Mouse (Mus musculus) heart, embryonic 15.5 days (tissue): Measurements from ENCODE around the gene Suox. TPM values are rescaled to one million over a fixed set of nuclear protein-coding genes. Genes with fewer than 3 reads are reported as not detected.
"Not testable (repeated sequence)": the region's sequence is repeated elsewhere in the genome, so short reads cannot be mapped to it uniquely, and the experiment has no call there.

Source experiments
- ATAC-seq: fragments of 200-750 bp; cut with Nextera tagmentation; replicated peaks from 2 replicates; pipeline ENCODE4 v1.8.0; 2017; ENCODE audit warnings: low read depth, moderate TSS enrichment; ENCODE audit not compliant: insufficient number of reproducible peaks, insufficient read depth, low FRiP score
- H3K27ac ChIP-seq: fragments of 300-500 bp; sonication (generic); 2 replicates; pipeline ENCODE4 v1.5.1; 2015; ENCODE audit warnings: mild to moderate bottlenecking, inconsistent platforms
- H3K27me3 ChIP-seq: fragments of 300-500 bp; sonication (generic); 2 replicates; pipeline ENCODE4 v1.6.1; 2015; ENCODE audit warnings: inconsistent platforms
- H3K36me3 ChIP-seq: fragments of 300-500 bp; sonication (generic); 2 replicates; pipeline ENCODE4 v1.6.1; 2015; ENCODE audit warnings: mild to moderate bottlenecking, inconsistent platforms
- H3K4me1 ChIP-seq: fragments of 300-500 bp; sonication (generic); replicated peaks from 2 replicates; pipeline ENCODE4 v1.6.1; 2015; ENCODE audit warnings: inconsistent platforms
- H3K4me2 ChIP-seq: fragments of 300-500 bp; sonication (generic); 2 replicates; pipeline ENCODE4 v1.6.1; 2015; ENCODE audit warnings: inconsistent platforms, mild to moderate bottlenecking, moderate library complexity
- H3K4me3 ChIP-seq: fragments of 300-500 bp; sonication (generic); 2 replicates; pipeline ENCODE4 v1.5.1; 2015; ENCODE audit warnings: mild to moderate bottlenecking, inconsistent platforms
- H3K9ac ChIP-seq: fragments of 300-500 bp; sonication (generic); 2 replicates; pipeline ENCODE4 v1.6.1; 2015; ENCODE audit warnings: mild to moderate bottlenecking, inconsistent platforms
- H3K9me3 ChIP-seq: fragments of 300-500 bp; sonication (generic); replicated peaks from 2 replicates; pipeline ENCODE4 v1.6.1; 2016; ENCODE audit warnings: inconsistent platforms
- WGBS: fragments of 180-500 bp; shearing (Covaris S2); methylation state at CpG from one replicate; pipeline ENCODE4 v1.1.7; 2015; ENCODE audit warnings: mixed read lengths; 5-methylcytosine and 5-hydroxymethylcytosine counted together
- polyA plus RNA-seq: library from polyadenylated mRNA; unstranded; fragments of >200 nt; fragmentation: Nextera tagmentation; extraction: Ambion mirVana; gene quantifications from 2 replicates; pipeline ENCODE4 v1.2.1, GENCODE M21; 2015

Gene Suox
- 11.1 and 14.4 TPM in 2 replicates for polyA plus RNA-seq

DNA sequence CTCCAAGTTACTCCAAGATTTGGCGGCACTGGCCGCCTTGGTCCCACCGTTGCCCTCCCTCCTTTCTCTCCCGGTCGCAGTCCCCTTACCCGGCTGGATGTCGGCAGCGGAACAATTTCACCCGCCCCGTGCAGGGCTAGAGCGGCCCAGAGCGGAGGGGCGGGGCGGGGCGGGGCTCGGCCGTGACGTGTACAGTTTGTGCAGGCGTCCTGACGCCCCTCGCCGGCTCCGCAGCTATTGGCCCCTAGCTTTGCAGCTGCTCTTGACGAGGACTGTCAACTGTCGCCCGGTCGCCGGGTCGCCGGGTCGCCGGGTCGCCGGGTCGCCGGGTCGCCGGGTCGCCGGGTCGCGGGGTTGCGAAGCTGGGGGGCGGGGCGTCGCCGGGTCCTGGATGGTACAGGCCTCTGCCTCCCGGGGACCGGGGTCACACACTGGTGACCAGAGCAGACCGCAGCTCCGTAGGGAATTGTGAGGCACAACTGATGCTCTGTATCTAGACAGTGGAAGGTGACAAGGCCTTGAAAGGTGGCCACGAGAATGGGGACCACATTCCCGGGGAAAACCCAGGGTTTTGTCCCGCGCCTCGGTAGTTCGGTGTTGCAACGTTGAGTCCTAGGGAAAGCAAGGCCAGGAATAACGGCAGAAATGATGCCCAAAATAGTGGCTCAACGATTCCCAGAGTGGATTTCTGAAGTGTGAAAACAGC lies at the start of gene Suox:
Gene Suox, minus strand, starts transcription at position 311 of the 706 bp plus-strand sequence.
- ATAC-seq = peak; percentile 93

DNA sequence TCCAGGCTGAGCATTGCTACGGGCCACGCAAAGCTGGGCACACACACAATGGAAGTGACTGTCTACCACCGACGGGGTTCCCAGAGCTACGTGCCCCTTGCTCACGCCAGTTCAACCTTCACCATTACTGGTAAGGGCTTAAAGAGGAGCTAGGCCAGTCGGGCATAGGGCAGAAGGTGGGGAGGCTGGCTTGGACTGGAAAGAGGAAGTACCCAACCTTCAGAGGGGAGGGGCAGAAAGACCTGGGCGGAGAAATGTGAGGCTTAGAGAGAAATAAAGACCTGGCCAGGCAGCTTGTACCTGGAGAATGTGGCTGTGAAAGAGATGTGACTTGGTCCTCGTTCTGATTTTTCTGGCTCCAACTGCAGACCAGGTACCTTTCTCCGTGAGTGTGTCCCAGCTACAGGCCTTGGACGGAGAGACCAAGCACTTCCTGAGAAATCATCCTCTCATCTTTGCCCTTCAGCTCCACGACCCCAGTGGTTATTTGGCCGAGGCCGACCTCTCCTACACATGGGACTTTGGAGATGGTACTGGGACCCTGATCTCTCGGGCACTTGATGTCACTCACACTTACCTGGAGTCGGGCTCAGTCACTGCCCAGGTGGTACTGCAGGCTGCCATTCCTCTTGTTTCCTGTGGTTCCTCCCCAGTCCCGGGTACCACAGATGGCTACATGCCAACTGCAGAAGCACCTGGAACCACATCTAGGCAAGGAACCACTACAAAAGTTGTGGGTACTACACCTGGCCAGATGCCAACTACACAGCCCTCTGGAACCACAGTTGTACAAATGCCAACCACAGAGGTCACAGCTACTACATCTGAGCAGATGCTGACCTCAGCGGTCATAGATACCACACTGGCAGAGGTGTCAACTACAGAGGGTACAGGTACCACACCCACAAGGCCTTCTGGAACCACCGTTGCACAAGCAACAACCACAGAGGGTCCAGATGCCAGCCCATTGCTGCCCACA lies 42.0 kb upstream of the Suox start:
- 79% methylated on average over 19 of the region's 19 CpGs for WGBS

More for the DNA sequence above, at the start of gene Suox:
- H3K36me3 ChIP-seq = no peaks in the 10 kb centered on the region
- peak within 1 kb of the TSS; percentile 86 for H3K4me2 ChIP-seq
- peak within 1 kb of the TSS; percentile 58 for H3K9ac ChIP-seq
- peaks cover 13% of the 10 kb centered on the region for H3K4me1 ChIP-seq
- H3K9me3 ChIP-seq = no peaks in the 10 kb centered on the region
- WGBS = under 1% methylated on average over 56 of the region's 60 CpGs
- no peaks in the 10 kb centered on the region for H3K27me3 ChIP-seq
- peak within 1 kb of the TSS; percentile 49 for H3K27ac ChIP-seq
- peak within 1 kb of the TSS; percentile 70 for H3K4me3 ChIP-seq

GRCm38 (mm10) chr10:128711318-128711717 lies 37.4 kb upstream of the Suox start:
- H3K9me3 ChIP-seq, H3K27me3 ChIP-seq, H3K4me1 ChIP-seq, H3K4me3 ChIP-seq, H3K36me3 ChIP-seq, H3K9ac ChIP-seq, H3K4me2 ChIP-seq, ATAC-seq, H3K27ac ChIP-seq: not testable (repeated sequence)
- WGBS = 87% methylated on average over 7 of the region's 7 CpGs

More for the DNA sequence above, 42.0 kb upstream of the Suox start:
- no peaks in the 10 kb centered on the region for H3K36me3 ChIP-seq
- no peaks in the 10 kb centered on the region for H3K4me1 ChIP-seq
- no peak overlapping the region for H3K27ac ChIP-seq
- ATAC-seq = 0 out of 2 replicates have a peak, but pooled peaks have one; percentile 47
- H3K9me3 ChIP-seq = no peaks in the 10 kb centered on the region
- H3K9ac ChIP-seq = no peak overlapping the region
- no peak overlapping the region for H3K4me2 ChIP-seq
- no peak overlapping the region for H3K4me3 ChIP-seq
- no peaks in the 10 kb centered on the region for H3K27me3 ChIP-seq

DNA sequence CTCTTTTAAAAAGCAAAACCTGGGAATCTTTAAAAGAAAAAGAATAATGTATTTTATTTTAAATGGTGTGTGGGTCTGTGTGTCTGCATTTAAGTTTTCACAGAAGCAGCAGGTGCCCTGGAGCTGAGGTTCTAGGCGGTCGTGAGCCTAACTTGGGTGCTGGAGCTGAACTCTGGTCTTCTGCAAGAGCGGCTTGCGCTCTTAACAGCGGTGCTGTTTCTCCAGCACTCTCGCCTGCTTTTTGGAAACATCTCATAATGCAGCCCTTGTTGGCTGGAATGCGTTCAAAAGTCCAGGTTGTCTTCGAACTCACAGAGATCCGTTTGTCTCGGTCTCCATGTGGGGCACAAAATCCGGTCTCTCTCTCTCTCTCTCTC lies 31.4 kb upstream of the Suox start:
- Histone ChIP-seq H3K4me1 (peaks cover 25% of the 10 kb centered on the region), H3K9ac (peak overlapping the region; percentile 66), H3K9me3 (no peaks in the 10 kb centered on the region), H3K27ac (peak overlapping the region; percentile 61), H3K27me3 (no peaks in the 10 kb centered on the region), H3K4me3 (peak overlapping the region; percentile 81), H3K36me3 (peaks cover 16% of the 10 kb centered on the region), H3K4me2 (peak overlapping the region; percentile 74)
- ATAC-seq = no peak
- 12% methylated on average over 11 of the region's 11 CpGs for WGBS

DNA sequence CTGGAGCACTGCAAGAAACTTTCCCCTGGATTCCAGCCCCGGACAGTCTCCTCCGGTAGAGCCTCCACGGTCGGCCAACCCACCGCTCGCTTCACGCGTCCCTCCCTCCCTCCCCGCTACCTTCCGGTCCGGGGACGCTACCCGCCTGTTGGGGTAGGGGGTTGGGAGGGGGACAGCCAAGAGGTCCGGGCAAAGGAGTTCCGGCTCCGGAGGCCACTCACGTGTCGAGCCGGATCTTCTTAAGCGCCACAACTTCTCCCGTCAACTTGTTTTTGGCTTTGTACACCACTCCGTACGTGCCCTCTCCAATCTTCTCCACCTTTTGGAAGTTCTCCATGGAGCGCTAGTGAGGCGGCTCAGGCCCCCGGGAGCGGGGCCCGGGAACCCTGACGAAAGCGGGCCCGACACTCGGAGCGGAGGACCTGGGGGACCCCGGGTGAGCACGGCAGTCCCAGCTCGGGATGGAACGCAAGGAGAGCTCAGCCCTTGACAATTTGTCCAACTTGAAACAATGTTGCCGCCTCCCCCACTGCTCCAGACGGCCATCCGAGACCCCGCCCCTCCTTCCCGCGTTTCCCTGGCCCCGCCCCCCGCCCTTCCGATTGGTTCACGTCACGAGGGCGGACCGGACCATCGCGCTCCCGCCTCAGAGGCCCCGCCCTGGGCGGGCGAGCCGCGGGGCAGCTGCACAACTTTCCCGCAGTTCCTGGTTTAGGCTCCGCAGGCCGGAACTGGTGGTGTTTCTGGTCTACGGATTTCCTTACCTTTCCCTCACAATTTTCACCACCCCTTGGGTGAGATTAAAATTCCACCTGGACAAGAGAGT lies 30.8 kb upstream of the Suox start, which contains the start of gene Cdk2:
Gene Cdk2, minus strand, starts transcription at position 541 of the 826 bp plus-strand sequence.
- under 1% methylated on average over 62 of the region's 62 CpGs for WGBS
- H3K27me3 ChIP-seq = no peaks in the 10 kb centered on the region
- peak within 1 kb of the TSS; percentile 81 for H3K9ac ChIP-seq
- H3K4me3 ChIP-seq = peak within 1 kb of the TSS; percentile 81
- ATAC-seq = peak; percentile 92
- H3K4me1 ChIP-seq = peaks cover 27% of the 10 kb centered on the region
- H3K9me3 ChIP-seq = no peaks in the 10 kb centered on the region
- peak within 1 kb of the TSS; percentile 98 for H3K27ac ChIP-seq
- peaks cover 16% of the 10 kb centered on the region for H3K36me3 ChIP-seq
- H3K4me2 ChIP-seq = peak within 1 kb of the TSS; percentile 74

- WGBS = 16% methylated on average over 4 of the region's 4 CpGs
- Histone ChIP-seq H3K27me3 (no peaks in the 10 kb centered on the region), H3K36me3 (peaks cover 22% of the 10 kb centered on the region), H3K27ac (peak within 1 kb of the TSS; percentile 98), H3K4me2 (peak within 1 kb of the TSS; percentile 74), H3K4me1 (peaks cover 35% of the 10 kb centered on the region), H3K9me3 (no peaks in the 10 kb centered on the region), H3K4me3 (peak within 1 kb of the TSS; percentile 81), H3K9ac (peak within 1 kb of the TSS; percentile 81)
- ATAC-seq = no peak
Observed at GRCm38 (mm10) chr10:128703895-128704294, 30.0 kb upstream of the Suox start, which contains the start of gene Pmel. Gene Pmel (plus strand): TSS chr10:128704195.

DNA sequence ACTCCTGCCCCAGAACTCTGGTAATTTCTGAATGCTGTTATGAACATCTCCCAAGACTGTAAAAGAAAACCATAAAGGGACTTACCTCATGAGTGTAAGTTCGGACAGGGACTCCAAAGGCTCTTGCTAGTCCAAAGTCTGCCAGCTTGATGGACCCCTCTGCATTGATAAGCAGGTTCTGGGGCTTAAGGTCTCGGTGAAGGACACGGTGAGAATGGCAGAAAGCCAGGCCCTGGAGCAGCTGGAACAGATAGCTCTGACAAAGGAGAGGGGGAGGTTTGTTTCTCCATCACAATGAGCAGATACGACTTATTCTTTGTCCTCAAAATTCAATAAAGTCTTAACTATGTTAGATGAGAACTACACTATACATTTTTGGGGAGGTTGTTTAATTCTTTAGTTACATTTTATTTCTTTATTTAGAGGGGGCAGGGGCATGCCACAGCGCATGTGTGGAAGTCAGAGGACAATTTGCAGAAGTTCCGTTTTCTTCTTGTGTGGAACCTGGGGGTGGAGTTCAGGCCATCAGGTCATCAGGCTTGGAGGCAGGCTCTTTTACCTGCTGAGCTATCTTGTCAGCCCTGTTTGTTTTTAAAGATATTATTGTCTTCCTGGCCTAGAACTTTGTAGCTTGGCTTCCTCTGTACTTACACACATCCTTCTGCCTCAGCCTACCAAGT lies 28.6 kb upstream of the Suox start:
- H3K4me2 ChIP-seq = 0 out of 2 replicates have a peak overlapping the region, but pooled peaks have one; percentile 8
- 46% methylated on average over 6 of the region's 6 CpGs for WGBS
- peaks cover 37% of the 10 kb centered on the region for H3K4me1 ChIP-seq
- H3K9ac ChIP-seq = no peak overlapping the region
- ATAC-seq = no peak
- no peak overlapping the region for H3K4me3 ChIP-seq
- no peaks in the 10 kb centered on the region for H3K9me3 ChIP-seq
- no peak overlapping the region for H3K27ac ChIP-seq
- H3K27me3 ChIP-seq = no peaks in the 10 kb centered on the region
- peaks cover 31% of the 10 kb centered on the region for H3K36me3 ChIP-seq

GRCm38 (mm10) chr10:128700712-128701111 lies 26.8 kb upstream of the Suox start:
- 95% methylated on average over 5 of the region's 5 CpGs for whole genome bisulfite sequencing
- no peaks in the 10 kb centered on the region for H3K27me3 ChIP-seq
- peaks cover 31% of the 10 kb centered on the region for H3K36me3 ChIP-seq
- no peak overlapping the region for H3K4me2 ChIP-seq
- H3K9me3 ChIP-seq = no peaks in the 10 kb centered on the region
- no peak overlapping the region for H3K9ac ChIP-seq
- no peak overlapping the region for H3K4me3 ChIP-seq
- peaks cover 41% of the 10 kb centered on the region for H3K4me1 ChIP-seq
- ATAC-seq = no peak
- no peak overlapping the region for H3K27ac ChIP-seq

DNA sequence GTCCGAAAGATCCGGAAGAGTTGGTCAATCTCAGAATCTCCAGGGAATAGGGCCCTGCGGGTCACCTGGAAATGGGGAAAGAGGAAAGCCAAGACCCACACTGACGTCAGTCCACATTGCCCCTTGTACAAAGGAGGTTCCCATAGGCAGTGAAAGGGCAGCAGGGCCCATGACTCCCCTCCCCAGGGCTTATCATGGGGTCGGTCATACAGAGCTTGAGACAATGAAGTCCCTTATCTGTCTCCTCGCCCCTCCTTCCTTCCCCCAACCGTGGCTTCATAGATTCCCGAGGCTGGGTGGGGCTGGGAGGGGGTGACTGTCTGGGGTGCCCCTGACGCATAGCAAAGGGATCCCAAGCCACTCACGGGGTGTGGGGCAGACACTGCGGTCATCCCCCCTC lies 25.7 kb upstream of the Suox start:
- H3K9ac ChIP-seq = no peak overlapping the region
- no peak for ATAC-seq
- peak overlapping the region; percentile 59 for H3K27ac ChIP-seq

GRCm38 (mm10) chr10:128699006-128699405 lies 25.1 kb upstream of the Suox start:
- ATAC-seq = no peak
- Histone ChIP-seq H3K9me3 (no peaks in the 10 kb centered on the region), H3K4me3 (no peak overlapping the region), H3K27me3 (no peaks in the 10 kb centered on the region), H3K27ac (peak overlapping the region; percentile 46), H3K4me1 (peaks cover 42% of the 10 kb centered on the region), H3K4me2 (no peak overlapping the region), H3K9ac (no peak overlapping the region), H3K36me3 (peaks cover 31% of the 10 kb centered on the region)
- 76% methylated on average over 5 of the region's 5 CpGs for WGBS

More for the DNA sequence above, 25.7 kb upstream of the Suox start:
- Histone ChIP-seq H3K36me3 (peaks cover 31% of the 10 kb centered on the region), H3K4me1 (peaks cover 42% of the 10 kb centered on the region), H3K4me3 (no peak overlapping the region), H3K4me2 (no peak overlapping the region), H3K9me3 (no peaks in the 10 kb centered on the region), H3K27me3 (no peaks in the 10 kb centered on the region)
- 53% methylated on average over 11 of the region's 11 CpGs for whole genome bisulfite sequencing
